Mouse (Mus musculus) lung, postnatal 4 days (tissue): ENCODE measurements around the gene Mfn1.

ENCODE experiments used
- DNase-seq, 2 experiments: peaks; one replicate each; pipeline ENCODE4 v3.0.0; 2021

Mfn1 gene

DNA sequence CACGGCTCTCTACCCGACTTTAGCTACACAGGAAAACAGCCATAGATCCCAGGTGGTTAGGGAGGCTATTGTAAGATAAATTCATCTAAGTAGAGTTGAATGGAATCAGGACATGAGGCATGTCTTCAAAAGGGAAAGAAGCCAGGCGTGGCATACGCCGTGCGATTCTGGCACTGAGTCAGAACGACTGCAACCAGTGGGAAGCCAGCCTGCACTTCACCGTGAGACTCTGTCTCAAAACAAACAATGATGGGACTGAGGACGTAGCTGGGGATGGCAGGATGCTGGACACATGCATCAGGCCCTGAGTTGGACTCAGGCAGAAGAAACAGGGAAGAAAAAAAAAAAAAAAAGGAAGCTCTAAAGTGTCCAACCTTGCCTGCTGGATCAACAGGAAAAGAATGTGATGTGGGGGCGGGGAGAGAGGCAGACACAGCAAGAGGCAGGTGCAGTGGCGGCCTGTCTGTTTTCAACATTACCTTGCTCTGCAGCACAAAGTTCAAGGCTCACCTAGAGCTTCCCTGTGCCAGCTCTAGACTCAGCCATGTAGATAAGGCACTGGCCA lies 82.4 kb downstream of the Mfn1 start:
- peak; percentile 19 to 39 for DNase-seq

DNA sequence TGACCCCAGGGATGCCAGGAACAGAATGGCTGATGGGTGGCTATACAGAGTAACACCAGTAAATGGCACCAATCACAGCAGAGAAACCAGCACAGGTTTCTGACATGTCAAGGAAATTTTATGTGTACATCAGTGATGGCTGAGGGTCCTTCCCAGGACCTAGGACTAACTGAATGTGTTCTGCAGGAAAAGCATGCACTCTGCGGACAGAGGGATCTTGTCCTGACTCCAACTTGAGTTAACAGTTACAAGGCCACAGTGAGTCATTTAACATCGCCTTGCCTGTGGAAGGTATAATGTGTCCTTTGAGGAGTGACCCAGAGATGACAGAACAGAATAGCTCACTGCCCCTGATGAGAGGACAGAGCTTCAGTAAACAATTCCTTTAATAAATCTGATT lies 85.5 kb downstream of the Mfn1 start:
- no peak for DNase-seq

DNA sequence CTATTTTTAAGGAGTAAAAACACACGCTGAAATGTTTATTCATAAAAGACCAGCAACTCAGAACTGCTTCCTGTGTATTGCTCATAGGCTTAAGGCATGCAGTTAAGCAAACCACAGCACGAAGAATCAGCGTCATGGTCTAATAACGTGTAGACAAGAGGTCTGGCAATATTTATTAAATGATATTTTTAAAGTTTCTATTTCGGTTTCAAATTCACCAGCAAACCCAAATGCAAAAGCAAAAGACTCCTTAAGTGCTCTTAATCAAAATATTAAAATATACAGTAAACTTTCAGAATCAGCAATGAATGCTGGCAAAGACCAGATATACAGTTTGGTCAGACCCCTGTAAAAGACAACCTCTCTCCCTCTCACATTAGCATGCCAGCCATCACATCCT lies 86.1 kb downstream of the Mfn1 start:
- DNase-seq: no peak

DNA sequence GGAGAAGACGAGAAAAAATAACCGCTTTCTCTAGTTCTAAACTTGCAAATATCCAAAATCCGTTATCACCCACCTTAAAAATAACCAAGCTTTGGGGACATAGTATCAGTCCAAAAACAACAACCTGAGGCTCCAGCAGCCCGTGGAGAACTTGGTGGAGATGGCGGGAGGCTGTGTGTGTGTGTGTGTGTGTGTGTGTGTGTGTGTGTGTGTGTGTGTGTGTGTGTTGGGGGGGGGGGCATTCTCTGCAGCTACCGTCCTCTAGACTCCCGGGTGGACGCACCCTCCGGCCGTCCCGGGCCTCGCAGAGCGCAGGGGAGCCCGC lies 86.7 kb downstream of the Mfn1 start:
- no peak for DNase-seq

DNA sequence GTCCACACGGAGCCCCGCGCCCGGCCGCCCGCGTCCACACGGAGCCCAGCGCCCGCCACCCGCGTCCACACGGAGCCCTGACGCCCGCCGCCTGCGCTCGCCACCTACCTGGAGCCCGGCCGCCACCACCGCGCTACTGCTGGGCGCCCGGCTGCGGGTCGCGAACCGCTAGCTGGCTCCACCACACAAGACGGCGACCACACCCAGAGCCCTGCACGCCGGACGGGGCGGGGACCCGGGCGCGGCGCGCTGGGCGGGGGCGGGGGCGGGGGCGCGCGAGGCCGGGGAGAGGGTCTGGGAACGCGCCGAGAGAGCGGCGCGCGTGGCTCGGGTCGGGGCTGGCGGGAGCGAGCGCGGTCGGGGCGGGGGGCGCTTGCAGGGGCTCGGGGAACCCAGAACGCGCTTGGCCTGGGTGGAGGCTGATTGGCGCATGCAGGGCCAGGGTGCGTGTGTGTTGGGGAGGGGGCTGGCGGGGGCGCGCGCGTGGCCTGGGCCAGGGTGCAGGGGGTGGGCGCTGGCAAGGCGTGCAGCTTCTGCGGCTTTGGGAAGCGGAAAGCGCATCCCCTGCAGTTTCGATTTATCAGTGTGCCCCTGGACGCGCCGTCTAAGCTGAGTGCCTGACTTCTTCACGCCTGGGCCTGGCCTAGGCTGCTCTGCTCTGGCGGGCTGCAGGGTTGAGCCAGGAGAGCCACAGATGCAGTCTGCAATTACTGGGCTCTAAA lies 87.2 kb downstream of the Mfn1 start, which contains the start of gene Gnb4:
TSS of gene Gnb4 (minus strand) at position 255 of the 722 bp plus-strand sequence.
- peak; percentile 64 to 83 for DNase-seq

DNA sequence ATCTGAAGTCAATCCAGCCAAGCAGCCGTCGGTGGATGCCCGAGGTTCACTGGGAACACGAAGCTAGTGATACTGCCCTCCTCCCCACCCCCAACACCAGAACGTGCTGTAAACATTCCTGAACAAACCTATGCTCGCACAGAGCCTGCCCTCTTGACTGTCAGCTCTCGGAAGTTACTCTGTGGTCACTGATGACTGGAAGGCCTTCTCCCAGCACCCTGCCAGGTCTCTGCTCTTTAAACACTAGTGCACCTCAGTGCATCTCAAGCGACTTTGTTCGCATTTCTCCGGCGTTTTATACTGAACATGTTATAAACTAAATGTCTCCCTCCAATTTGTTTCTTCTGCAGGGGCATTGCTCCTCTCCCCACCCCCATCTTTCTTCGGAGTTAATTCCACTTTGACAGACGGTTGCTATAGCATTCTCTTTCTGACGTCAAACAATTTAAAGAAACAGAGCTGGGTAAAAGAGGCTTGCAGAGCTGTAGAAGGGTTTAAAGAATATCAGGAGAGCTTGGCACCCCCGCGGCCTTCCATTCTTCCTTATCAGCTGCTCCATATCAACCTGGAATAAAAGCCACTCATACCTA lies 87.9 kb downstream of the Mfn1 start:
- DNase-seq: no peak

DNA sequence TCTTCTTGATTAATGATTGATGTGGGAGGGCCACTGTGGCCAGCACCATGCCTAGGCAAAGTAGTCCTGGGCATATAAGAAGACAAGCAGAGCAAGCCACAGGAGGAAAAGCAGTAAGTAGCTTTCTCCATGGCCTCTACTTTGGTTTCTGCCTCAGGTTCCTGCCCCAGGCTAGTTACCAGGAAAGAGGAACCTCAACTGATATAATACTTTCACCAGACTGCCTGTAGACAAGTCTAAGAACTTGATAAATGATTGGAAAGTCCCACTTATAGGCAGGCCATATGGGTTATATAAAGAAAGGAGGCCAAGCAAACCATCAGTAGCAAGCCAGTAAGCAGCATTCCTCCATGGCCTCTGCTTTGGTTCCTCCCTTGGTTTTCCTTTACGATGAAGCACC lies 92.4 kb downstream of the Mfn1 start:
- DNase-seq: no peak

DNA sequence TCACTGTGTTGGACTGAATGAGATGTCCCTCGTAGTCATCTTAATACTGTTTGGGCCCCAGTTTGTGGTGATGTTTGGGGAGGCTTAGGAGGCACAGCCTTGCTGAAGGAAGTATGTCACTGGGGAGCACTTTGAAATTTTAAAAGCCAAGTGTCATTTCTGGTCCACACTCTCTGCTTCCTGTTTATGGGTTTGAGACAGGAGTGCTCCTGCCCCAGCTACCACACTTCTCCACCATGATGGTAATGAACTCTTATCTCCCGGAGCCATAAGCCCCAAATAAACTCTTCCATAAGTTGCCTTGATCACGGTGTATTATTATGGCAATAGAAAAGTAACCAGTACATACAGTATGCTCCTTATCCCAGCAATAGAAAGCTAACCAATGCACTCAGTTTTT lies 92.8 kb downstream of the Mfn1 start:
- DNase-seq: no peak

DNA sequence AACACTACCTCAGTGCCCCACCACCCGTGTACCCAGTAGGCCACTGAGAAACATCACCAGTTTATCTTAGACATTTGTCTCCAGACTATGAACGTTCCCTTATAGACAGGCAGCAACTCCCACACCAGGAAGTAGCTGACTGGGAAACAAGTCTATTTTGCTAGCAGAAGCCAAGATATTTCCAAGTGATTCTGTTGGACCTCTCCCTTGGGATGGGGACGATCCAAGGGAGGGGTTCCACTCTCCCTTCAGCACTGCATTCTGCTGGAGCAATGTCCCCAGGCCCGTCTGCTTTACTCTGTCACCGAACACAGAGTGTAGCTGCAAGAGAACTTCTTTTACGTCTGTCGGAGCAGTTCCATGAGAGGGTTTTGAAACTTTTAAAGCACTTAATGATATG lies 98.9 kb downstream of the Mfn1 start:
- DNase-seq: no peak
